Mouse (Mus musculus): ENCODE data around the gene Hs6st3.

DNA sequence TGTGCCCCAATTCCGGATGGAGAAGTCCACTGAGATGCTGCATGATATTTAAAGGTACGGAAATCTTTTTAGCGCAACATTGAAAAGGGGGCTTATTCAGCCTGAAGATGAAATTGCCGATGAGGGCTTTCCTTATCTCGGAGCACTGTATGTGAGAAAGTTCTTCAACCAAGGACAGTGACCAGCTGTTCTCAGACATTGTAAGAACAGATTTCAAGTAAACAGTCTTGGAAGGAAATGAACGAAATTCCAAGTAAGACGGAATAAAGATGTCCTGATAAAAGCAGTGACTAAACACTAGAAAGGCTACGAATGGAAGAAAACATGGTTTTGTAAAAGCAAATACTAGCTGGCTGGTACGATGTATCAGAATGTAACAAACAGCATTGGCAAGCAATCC lies 338.4 kb downstream of the Hs6st3 start:
- TF ChIP-seq CTCF (IDR thresholded peaks at IDR 0.05; ENCODE audit: low read depth) (no peak), EP300 (optimal IDR thresholded peaks at IDR 0.05) (no peak)
